Mouse (Mus musculus) gastrocnemius, postnatal 36 days (tissue): ENCODE results near the gene Cep44. TPM values are rescaled to one million over a fixed set of nuclear protein-coding genes. Genes with fewer than 3 reads are reported as not detected.

Source experiments
- DNase-seq, 2 experiments: peaks; one replicate each; pipeline ENCODE4 v3.0.0; 2022
- intact Hi-C: fragments of 180-260 bp; cut with DNase I; formaldehyde crosslinking; loops from one replicate; pipeline ENCODE4 v1.15.1; 2025
- long read RNA-seq, 2 experiments: library from polyadenylated mRNA; stranded (forward); transcript quantifications; one replicate each; pipeline ENCODE4 v2.0.0; 2021
- total RNA-seq, 2 experiments: library from RNA; stranded (reverse); gene quantifications; 2 replicates each; pipeline ENCODE4 v1.2.3; 2021

The Cep44 gene
- total RNA-seq: 1 to 10 TPM; 7.4 to 7.8 TPM
- long read RNA-seq, experiment 1, partial matches to known transcripts: 0 of 8 reads
- long read RNA-seq, experiment 1, other reads (novel, unspliced or antisense): 7 of 8 reads
- long read RNA-seq, experiment 2, partial matches to known transcripts: 0 of 8 reads
- long read RNA-seq, experiment 2, other reads (novel, unspliced or antisense): 8 of 8 reads

DNA sequence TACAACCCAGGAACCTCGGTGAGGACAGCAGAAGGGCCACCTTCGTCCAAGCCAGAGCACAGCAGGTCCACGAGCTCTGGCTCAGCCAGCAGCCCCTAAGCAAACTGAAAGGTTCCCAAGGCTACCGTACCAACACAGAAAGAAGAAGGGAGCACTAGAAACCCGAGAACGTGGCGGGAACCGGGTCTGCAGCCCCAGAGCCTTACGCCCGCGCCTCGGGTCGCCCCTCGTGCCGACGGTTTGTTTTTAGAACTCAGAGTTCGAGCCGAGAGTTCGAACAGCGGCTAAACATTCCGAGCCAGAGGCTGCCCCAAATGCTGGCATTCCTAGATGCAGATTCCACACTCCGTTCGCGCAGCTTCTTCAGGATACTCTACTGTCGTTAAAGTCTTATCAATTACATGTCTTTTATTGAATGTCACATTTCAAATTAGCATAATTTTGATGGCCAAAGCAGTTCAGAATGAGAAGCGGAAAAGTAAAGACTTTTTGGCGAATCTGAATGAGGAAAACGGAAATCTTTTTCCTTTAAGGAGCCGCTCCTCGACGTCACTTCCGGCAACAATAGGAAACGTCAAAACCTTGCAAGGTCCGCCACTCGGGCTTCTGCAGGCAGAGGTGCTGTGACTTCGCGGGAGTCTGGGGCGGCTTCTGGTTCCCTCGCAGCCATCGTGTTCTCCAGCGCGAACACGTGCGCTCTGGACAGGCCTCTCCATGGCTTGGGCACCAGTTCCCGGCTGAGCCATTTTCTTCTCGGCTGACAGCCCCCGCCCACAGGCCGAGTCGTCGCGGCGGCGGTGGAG is at the start of gene Cep44, which contains the start of gene Fbxo8:
TSS of gene Cep44 (minus strand) at position 490 of the 803 bp plus-strand sequence.
TSS of gene Fbxo8 (plus strand) at position 533 of the 803 bp plus-strand sequence.
- intact Hi-C loops: no loop called here
- DNase-seq: peak; percentile 64 to 72

- intact Hi-C loops: no loop called here
Observed at GRCm38 (mm10) chr8:56591502-56591901, 40.7 kb upstream of the Cep44 start.

DNA sequence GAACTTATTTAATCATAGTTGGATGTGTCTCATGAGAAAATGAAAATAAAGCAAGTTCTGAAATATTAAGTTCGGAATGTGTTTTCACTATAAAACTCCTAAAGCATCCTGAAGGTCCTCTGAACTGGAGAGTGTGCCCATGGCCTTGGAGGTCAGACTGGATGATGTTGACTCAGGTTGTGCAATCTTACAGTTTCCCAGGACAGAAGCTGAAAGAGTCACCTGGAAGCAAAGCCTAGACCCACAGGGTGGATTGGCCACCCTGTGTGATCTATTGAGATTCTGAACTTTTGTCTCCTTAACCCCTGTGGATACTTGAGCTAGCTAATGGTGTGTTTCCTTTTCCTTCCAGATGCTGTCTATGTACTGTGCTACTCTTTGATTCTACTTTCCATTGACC is 40.2 kb upstream of the Cep44 start:
- intact Hi-C loops: no loop called here
- DNase-seq: no peak

More at GRCm38 (mm10) chr8:56591502-56591901, 40.7 kb upstream of the Cep44 start:
- DNase-seq: no peak

- no peak for DNase-seq
- intact Hi-C loops: no loop called here
Observed at GRCm38 (mm10) chr8:56589004-56589403, 38.2 kb upstream of the Cep44 start.

- no peak for DNase-seq
- intact Hi-C loops: no loop called here
Observed at GRCm38 (mm10) chr8:56582841-56583240, 32.0 kb upstream of the Cep44 start.

GRCm38 (mm10) chr8:56580918-56581317 is 30.1 kb upstream of the Cep44 start:
- DNase-seq: no peak
- intact Hi-C loops: no loop called here

- intact Hi-C loops: no loop called here
- DNase-seq: no peak
Observed at GRCm38 (mm10) chr8:56566856-56567255, 16.0 kb upstream of the Cep44 start.

GRCm38 (mm10) chr8:56564399-56565047 is 13.7 kb upstream of the Cep44 start:
- no peak for DNase-seq
- intact Hi-C loops: no loop called here

DNA sequence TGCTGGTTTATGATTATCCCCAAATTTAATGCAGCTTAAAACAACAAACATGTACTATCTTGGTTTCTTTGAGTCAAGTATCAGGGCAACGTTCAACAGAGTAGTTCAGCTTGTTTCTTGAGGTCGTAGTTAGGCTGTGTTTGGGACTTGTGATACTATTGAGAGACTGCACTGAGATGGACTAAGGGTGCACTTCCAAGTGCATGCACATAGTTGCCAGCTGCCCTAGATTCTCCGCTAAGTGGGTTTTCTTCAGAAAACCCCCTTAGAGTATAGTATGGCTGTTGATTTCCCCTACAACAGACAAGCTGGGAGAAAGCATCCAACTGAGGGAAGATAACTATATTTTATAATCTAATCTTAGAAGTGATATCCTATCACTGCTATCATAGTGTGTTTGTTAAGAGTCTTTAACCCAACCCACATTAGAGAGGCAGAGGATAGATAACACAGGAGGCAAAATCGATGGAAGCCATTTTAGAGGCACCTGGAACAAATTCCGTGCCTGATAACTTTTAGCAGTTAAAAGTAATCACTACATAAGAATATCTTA is 1.8 kb upstream of the Cep44 start:
- intact Hi-C loops: no loop called here
- DNase-seq: no peak

DNA sequence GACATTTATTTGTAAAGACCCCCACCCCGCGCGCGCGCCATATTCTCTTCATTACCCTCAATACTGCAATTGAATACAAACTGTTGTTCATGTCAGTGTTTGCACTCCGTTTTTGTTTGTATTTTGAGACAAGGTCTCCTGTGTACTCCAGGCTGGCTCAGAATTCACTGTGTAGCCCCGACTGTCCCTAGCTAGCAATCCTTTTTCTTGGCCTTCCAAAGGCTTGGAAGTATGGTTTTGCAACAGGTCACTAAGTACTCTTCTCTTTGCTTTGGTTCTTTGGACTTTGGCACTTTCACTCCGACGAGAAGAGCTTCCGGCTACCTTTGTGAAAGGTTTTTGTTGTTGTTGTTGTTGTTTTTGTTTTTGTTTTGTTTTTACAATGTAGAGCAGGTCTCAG is 1.2 kb upstream of the Cep44 start:
- intact Hi-C loops: no loop called here
- DNase-seq: no peak

DNA sequence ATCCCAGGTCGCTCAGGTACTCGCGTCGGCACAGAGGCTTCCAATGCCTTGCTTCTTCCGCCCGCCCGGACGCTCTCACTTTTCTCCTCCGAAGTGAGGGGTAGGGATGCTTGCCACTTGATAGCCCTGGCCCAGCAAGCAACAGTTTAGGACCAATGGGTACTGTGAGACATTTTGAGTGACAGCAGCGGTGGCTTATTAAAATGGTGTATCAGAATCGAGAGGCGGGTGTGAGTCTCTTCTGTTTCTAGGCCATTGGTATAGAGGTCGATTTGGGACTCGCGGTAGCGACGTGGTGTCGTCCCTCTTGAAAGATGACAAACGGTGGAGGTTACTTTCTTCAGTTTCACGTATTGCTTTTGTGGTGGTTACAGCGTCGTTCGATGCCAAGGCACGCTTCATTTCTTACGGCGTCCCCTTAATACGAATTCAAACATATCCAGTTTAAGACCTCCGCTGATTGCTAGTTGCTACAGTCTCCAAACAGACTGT is 560 bp upstream of the Cep44 start:
- intact Hi-C loops: no loop called here
- peak; percentile 73 to 78 for DNase-seq

DNA sequence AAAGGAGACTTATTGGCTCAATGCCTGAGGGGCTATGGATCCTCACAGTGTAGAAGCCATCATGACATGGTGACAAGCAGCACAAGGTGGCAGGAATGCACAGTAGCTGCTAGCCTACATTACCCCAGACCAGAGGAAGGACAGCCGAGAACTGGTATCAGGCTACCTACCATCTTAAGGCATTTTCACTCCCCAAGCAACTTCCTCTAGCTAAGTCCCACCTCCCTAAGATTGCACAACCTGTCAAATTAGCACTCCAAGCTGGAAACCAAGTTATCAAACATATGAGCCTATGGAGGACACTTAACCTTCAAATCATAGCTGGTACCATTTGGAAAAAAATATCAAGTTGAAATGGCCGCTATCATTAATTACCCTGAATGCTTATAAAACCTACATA is 3.0 kb downstream of the Cep44 start:
- no peak for DNase-seq
- intact Hi-C loops: no loop called here

DNA sequence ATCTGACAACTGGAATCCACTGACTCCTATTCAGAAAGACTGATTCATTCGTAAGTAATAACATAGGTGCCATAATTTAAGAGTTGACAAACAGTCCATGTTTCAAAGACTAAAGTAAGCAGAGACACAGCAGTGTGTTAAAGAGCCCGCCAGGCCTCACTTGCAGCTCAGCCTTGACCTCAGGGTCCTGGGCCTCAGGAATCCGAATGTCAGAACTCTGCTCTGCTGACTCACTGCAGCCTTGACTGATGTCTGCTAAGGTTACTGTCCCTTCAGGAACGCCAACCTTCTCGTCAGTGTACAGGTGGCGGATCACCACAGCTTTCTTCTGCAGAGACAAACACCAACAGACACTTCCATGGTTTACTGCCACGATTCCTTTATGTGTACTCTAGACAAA is 10.1 kb downstream of the Cep44 start:
- no peak for DNase-seq
- intact Hi-C loops: no loop called here

DNA sequence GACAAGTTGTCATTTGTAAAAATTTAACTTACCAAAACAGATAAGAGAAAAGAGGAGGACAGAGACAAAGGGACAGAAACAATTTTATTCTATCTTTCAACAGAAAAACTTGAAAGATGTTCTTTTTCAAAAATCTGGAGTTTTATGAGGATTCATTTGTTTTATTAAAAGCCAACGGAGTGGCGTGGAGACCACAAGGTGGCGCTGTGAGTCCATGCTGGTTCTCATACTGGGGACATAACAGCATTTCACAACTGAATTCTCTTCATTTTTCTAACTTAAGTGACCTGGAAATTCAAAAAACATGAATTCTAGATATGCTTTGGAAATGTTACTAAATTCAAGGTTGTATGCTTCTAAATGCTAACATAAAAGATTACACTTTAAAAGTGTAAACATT is 20.5 kb downstream of the Cep44 start:
- intact Hi-C loops: no loop called here
- DNase-seq: peak; percentile 20 to 36

GRCm38 (mm10) chr8:56528869-56529268 is 22.0 kb downstream of the Cep44 start:
- DNase-seq: no peak
- intact Hi-C loops: loop anchor here (5.0 kb wide), 1 partner anchor 83 kb away; no protein-coding TSS in a partner anchor

DNA sequence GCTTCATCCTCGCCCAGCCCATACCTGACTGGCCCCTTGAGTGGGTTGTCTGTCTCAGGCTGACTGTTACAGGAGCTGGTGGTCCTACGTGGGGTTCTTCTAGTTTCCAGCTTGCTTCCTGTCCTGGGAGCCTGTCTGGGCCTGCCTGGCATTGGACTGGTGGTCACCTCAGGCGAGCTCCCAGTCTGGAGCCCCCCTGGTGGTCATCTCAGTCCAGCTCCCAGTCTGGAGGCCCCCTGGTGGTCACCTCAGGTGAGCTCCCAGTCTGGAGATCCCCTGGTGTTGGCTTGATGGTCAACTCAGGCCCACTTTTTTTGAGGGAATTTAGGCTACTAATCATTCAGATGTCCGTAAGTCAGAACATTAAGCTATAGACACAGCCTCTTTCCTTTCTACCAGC is 29.8 kb downstream of the Cep44 start:
- no peak for DNase-seq
- intact Hi-C loops: no loop called here

DNA sequence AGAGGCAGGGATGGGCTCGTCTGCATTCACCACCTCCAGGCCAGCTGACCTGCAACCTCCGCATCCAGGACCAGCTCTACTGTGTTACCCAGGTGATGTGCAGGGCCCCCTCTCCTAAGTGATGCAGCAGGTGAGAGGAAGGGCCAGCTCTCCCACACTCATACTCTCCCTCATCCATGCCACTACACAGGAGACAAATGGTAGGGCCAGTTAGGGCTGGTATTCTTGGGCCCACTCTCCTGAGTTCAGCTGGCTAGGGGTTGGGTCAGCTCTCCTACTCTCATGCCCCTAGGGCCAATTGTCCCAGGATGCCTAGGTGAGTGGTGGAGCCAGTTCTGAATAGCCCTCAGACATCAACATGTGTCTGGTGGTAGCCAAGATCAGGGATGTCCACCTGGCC is 30.6 kb downstream of the Cep44 start:
- intact Hi-C loops: no loop called here
- no peak for DNase-seq

DNA sequence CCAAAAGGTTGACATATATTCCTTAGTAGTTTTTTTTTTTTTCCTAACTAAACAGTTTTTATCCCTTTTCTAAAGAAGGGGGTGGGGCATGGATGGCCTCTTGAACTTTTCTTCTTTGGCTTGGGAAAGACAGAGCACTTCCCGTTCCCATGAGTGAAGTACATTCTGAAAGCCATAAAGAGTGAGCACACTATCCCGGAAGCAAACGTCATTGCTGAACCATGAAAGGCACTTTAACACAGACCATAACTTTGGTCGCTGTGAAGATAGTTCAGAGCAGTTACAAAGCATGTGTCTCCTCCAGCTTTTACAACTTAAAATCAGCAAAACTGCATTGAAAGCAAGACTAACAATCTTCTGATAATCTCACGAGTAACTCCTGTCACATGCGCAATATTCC is 32.0 kb downstream of the Cep44 start:
- intact Hi-C loops: no loop called here
- no peak for DNase-seq

DNA sequence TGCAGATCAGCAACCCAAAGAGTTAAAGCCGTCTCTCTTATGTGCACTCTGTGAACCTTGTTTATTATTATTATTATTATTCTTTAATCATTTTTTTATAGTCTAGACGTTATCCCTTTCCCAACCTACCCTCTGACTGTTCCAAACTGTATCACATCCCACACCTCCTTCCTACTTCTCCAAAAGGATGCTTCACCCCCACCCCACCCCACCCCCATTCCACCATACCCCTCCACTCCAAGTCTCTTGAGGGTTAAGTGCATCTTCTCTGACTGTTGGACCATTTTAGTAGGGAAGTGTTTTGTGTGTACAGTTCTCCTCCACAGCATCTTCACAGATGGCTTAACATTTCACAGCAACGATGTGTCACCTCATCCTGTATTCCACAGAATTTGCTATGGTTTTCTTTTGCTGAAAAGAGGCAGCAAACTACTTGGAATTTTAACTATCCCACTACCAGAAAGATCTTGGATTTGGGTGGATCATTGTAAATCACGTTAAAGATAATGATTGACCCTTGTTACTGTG is 41.8 kb downstream of the Cep44 start:
- intact Hi-C loops: no loop called here
- DNase-seq: no peak

DNA sequence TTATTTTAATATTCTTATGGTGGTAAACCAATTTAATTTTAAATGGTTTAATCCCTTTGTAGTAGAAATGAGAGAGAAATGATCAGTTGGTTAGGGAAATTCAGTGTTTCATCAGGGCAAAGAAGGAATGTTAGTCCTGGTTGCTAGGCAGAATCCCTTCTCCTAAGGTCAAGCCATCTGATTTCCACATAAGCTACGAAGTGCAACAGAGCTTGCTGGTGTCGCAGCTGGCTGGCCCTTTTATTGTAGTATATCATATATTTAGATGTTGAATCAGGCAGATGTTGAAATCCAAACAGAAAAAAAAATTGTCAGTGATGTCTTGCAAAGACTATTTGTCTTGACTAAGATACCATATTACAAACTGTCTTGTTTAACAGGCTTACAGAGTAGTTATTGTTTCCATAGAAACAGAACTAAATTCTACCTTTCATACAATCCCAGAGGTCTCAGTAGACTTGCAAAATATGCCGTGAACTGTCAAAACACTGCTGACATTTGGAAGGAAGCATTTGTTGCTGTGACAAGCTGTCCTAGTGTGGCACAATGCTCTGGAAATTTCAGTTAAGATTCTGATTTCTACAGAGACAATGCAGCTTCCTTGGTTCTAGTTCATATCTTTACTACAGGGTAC is 42.4 kb downstream of the Cep44 start:
- no peak for DNase-seq
- intact Hi-C loops: no loop called here
